Mouse (Mus musculus): Measurements from ENCODE around the gene Ephb4.

DNA sequence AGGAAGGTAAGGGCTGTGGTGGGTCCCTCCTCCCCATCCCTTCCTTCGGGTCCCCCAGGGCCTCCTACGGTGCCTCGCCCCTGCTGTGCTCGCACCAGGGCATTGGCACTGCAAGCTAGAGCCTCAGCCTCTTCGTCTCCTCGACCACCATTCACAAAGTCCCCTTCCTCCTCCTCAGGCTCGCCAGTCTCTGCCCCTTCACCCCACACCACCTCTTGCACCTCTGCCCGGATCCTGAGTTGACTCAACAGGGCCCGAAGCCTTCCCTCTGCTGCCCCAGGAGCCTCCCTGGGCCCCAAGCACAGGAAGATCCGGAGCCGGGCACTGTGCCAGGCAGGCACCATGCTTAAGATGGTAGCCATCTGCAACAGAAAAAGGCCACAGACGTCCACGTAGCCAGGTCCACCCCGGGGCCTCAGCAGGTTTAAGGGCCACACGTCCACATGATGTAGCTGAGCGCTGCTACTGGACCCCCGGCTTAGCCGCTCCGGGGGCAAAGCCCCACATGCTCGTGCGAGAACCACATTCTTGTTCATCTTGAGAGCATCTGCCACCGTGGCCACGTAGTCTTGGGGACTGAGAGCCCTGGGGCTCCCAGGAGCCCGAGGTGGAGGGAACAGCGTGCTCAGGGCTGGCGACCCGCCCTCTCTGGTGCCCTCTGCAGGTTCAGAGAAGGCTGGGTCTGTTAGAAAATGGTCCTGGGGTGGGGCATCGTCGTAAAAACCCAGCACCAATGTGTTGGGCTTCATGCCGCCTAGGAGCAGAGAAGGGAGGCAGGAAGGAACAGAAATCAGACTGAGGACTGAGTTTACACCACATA, 34.6 kb upstream of the Ephb4 start:
- TF ChIP-seq CTCF (IDR thresholded peaks at IDR 0.05; ENCODE audit: borderline replicate concordance, control insufficient read depth, extremely low read depth, insufficient read depth, low read length, poor library complexity) (peak; percentile 65; the same call in 1 of the 2 replicates), POLR2A (IDR thresholded peaks at IDR 0.05; ENCODE audit: control insufficient read depth, extremely low read depth, insufficient read depth, low read length, poor library complexity) (no peak)

Measured in thymus, adult 2 months (tissue).